Mouse (Mus musculus) layer of hippocampus, postnatal 25 days (tissue): ENCODE measurements around the gene Fggy. TPM values are rescaled to one million over a fixed set of nuclear protein-coding genes. Genes with fewer than 3 reads are reported as not detected.

Experiments
- DNase-seq, 2 experiments: peaks; one replicate each; pipeline ENCODE4 v3.0.0; 2022; ENCODE audit warnings: mixed read lengths in 2 of 2, low spot score in 1 of 2; ENCODE audit errors: extremely low spot score in 1 of 2
- total RNA-seq, 2 experiments: library from RNA; stranded (reverse); gene quantifications; 2 replicates each; pipeline ENCODE4 v1.2.3; 2021

Gene Fggy
- 10 to 100 TPM in 1 of 2 experiments, 1 to 10 TPM in 1; 9.9 to 10.4 TPM for total RNA-seq

GRCm38 (mm10) chr4:95557333-95557956, at the start of gene Fggy:
Gene Fggy (plus strand): TSS chr4:95557507.
- DNase-seq: peak; percentile 94 to 97

GRCm38 (mm10) chr4:95507946-95508311, 49.4 kb upstream of the Fggy start:
- no peak for DNase-seq

GRCm38 (mm10) chr4:95518382-95518781, 38.9 kb upstream of the Fggy start:
- DNase-seq: no peak

- DNase-seq: no peak
Measured at GRCm38 (mm10) chr4:95519975-95520642, 37.2 kb upstream of the Fggy start.

GRCm38 (mm10) chr4:95520643-95521032, 36.7 kb upstream of the Fggy start:
- no peak for DNase-seq

- DNase-seq: no peak
Measured at GRCm38 (mm10) chr4:95526588-95526987, 30.7 kb upstream of the Fggy start.

GRCm38 (mm10) chr4:95530757-95531156, 26.6 kb upstream of the Fggy start:
- no peak for DNase-seq

- DNase-seq: no peak
Measured at GRCm38 (mm10) chr4:95533946-95534345, 23.4 kb upstream of the Fggy start.

GRCm38 (mm10) chr4:95541382-95542038, 15.8 kb upstream of the Fggy start:
- DNase-seq: no peak

GRCm38 (mm10) chr4:95542039-95542790, 15.1 kb upstream of the Fggy start:
- DNase-seq: no peak

- DNase-seq: no peak
Measured at GRCm38 (mm10) chr4:95543529-95543928, 13.8 kb upstream of the Fggy start.

- no peak for DNase-seq
Measured at GRCm38 (mm10) chr4:95556663-95557332, 509 bp upstream of the Fggy start.

GRCm38 (mm10) chr4:95558271-95558888, 1.1 kb downstream of the Fggy start:
- DNase-seq: peak in 1 of 2 experiments; percentile 18

- no peak for DNase-seq
Measured at GRCm38 (mm10) chr4:95571621-95572020, 14.3 kb downstream of the Fggy start.

GRCm38 (mm10) chr4:95573704-95574103, 16.4 kb downstream of the Fggy start:
- no peak for DNase-seq

- no peak for DNase-seq
Measured at GRCm38 (mm10) chr4:95575411-95575911, 18.2 kb downstream of the Fggy start.

GRCm38 (mm10) chr4:95579183-95579582, 21.9 kb downstream of the Fggy start:
- no peak for DNase-seq

- DNase-seq: no peak
Measured at GRCm38 (mm10) chr4:95584107-95584762, 26.9 kb downstream of the Fggy start.

- no peak for DNase-seq
Measured at GRCm38 (mm10) chr4:95586274-95587001, 29.1 kb downstream of the Fggy start.
